Comparison of ENCODE assay signal across 24 mouse cellular contexts in the genomic region with DNA sequence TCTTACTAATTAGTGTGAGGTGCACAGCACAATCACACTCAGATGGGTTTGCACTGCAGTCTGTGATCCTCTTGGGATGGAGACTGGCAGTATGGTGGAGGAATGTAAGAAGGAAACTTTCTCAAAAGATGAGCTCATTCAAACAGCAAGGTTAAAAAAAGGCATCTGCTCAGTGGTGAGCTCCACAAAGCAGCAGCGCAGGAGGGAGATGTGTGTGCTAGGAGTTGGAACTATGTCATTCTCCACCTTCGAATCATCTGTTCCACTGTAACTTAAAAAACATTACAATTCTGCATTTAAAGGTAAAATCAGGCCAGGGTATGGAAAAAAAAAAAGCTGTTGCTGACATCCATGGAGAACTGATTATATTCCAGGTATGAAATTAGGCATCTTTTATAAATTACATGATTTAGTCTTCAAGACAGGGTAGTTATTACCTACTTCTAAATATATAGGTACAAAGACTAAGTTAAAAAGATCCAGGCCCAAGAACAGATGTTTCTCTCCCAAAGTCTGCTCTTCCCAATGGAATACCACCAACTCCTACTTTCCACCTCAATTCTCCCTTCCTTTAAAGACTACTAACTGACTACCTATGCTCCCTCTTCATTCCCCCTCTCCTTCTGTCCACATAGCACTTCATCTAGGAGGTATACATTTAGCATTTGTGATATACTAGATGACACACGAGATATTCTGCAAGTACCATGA.
DNase-seq lines count a peak whose midpoint lies in the region; ATAC-seq and TF ChIP-seq lines count a peak whose summit lies in the region.
"Had no signal": no experiment of that assay in that cellular context is flagged by ENCODE, and none has a peak within 500 bp of the region (broad histone marks: within the 10 kb centered on the region; RNA-seq: fewer than 3 reads in every experiment).

No protein-coding gene starts in this region.

- H3K36me3 ChIP-seq in hindbrain, postnatal 0 days (ENCODE audit: insufficient read depth, low read length) = no peaks in the 10 kb centered on the region
- H3K36me3 ChIP-seq in intestine, embryonic 15.5 days = no peaks in the 10 kb centered on the region
- H3K36me3 ChIP-seq: heart, embryonic 13.5 days; limb, embryonic 13.5 days; liver, embryonic 12.5 days; midbrain, embryonic 10.5 days had no signal

- H3K9ac ChIP-seq in hindbrain, postnatal 0 days (replicated peaks; ENCODE audit: low read length) = no peak overlapping the region
- H3K9ac ChIP-seq in intestine, embryonic 15.5 days = no peak overlapping the region
- H3K9ac ChIP-seq: forebrain, embryonic 13.5 days; heart, embryonic 13.5 days; limb, embryonic 13.5 days; liver, embryonic 12.5 days had no signal

- intact Hi-C loops in left cerebral cortex, postnatal 4 days (cut with DNase I) = loop anchor here (10.0 kb wide), 2 partner anchors 555 to 1405 kb away; no protein-coding TSS in a partner anchor
- intact Hi-C loops in left cerebral cortex, postnatal 14 days (cut with DNase I) = loop anchor here (5.0 kb wide), 1 partner anchor 563 kb away; a partner anchor contains a TSS

- no peaks in the 10 kb centered on the region for H3K9me3 ChIP-seq in hindbrain, postnatal 0 days (ENCODE audit: low read length)
- no peaks in the 10 kb centered on the region for H3K9me3 ChIP-seq in intestine, embryonic 15.5 days
- H3K9me3 ChIP-seq: forebrain, embryonic 13.5 days; heart, embryonic 13.5 days; limb, embryonic 13.5 days; liver, embryonic 12.5 days; midbrain, embryonic 10.5 days had no signal

- no peak overlapping the region for H3K27ac ChIP-seq in hindbrain, postnatal 0 days
- H3K27ac ChIP-seq in intestine, embryonic 15.5 days = no peak overlapping the region
- H3K27ac ChIP-seq: forebrain, embryonic 13.5 days; heart, embryonic 13.5 days; limb, embryonic 13.5 days; liver, embryonic 12.5 days; midbrain, embryonic 10.5 days had no signal

- DNase-seq in left cerebral cortex, adult 11 months (ENCODE audit: low spot score) = peak; percentile 48
- no peak for DNase-seq in left cerebral cortex, postnatal 4 days
- peak; percentile 51 for DNase-seq in layer of hippocampus, adult 9-11 months
- DNase-seq in left cerebral cortex, postnatal 14 days (ENCODE audit: low spot score in 2 of 2) = peak; percentile 37 to 84
- no peak for DNase-seq in hindbrain, postnatal 0 days (ENCODE audit: low spot score)
- DNase-seq in urinary bladder, adult 2 months (ENCODE audit: low spot score) = no peak
- DNase-seq: adrenal gland, postnatal 10 days; cerebellum, adult 8-10 months; cerebellum, postnatal 36 days; gastrocnemius, postnatal 14 days; heart, adult 18-20 months; heart, postnatal 14 days; kidney, adult 2 months; kidney, postnatal 10 days; lung, adult 18-20 months; lung, postnatal 10 days; thymus, postnatal 14 days had no signal

- TF ChIP-seq CTCF in hindbrain, postnatal 0 days (IDR thresholded peaks at IDR 0.05; ENCODE audit: low read depth) = no peak

- ATAC-seq in hindbrain, postnatal 0 days = no peak
- no peak for ATAC-seq in intestine, embryonic 15.5 days
- ATAC-seq: activated CD4-positive, CD25-positive, alpha-beta regulatory T cell, adult 4 months; forebrain, embryonic 13.5 days; liver, embryonic 12.5 days had no signal

- H3K4me1 ChIP-seq in hindbrain, postnatal 0 days (ENCODE audit: insufficient read depth, low read length) = no peaks in the 10 kb centered on the region
- no peaks in the 10 kb centered on the region for H3K4me1 ChIP-seq in intestine, embryonic 15.5 days (replicated peaks)
- H3K4me1 ChIP-seq: forebrain, embryonic 13.5 days; heart, embryonic 13.5 days; limb, embryonic 13.5 days; liver, embryonic 12.5 days; midbrain, embryonic 10.5 days had no signal

- H3K4me3 ChIP-seq in hindbrain, postnatal 0 days (ENCODE audit: low read length) = no peak overlapping the region
- H3K4me3 ChIP-seq in intestine, embryonic 15.5 days (replicated peaks) = no peak overlapping the region
- H3K4me3 ChIP-seq: forebrain, embryonic 13.5 days; heart, embryonic 13.5 days; limb, embryonic 13.5 days; liver, embryonic 12.5 days; midbrain, embryonic 10.5 days had no signal

- no peak overlapping the region for H3K4me2 ChIP-seq in hindbrain, postnatal 0 days (ENCODE audit: low read depth, low read length)
- H3K4me2 ChIP-seq in intestine, embryonic 15.5 days (replicated peaks) = no peak overlapping the region
- H3K4me2 ChIP-seq: forebrain, embryonic 13.5 days; heart, embryonic 13.5 days; limb, embryonic 13.5 days; liver, embryonic 12.5 days had no signal

- WGBS in hindbrain, postnatal 0 days = 79% methylated on average over 3 of the region's 3 CpGs
- WGBS in intestine, embryonic 15.5 days = 86% methylated on average over 3 of the region's 3 CpGs

- no peaks in the 10 kb centered on the region for H3K27me3 ChIP-seq in hindbrain, postnatal 0 days (ENCODE audit: insufficient read depth, low read length)
- no peaks in the 10 kb centered on the region for H3K27me3 ChIP-seq in intestine, embryonic 15.5 days (replicated peaks)
- H3K27me3 ChIP-seq: forebrain, embryonic 13.5 days; heart, embryonic 13.5 days; limb, embryonic 13.5 days; liver, embryonic 12.5 days had no signal

Comparison
In these comparisons a context has a peak if more than half of its experiments do, and no peak if none do; other contexts are left out.
1. DNase-seq: peak in left cerebral cortex, adult 11 months (single experiment), layer of hippocampus, adult 9-11 months (single experiment) and left cerebral cortex, postnatal 14 days (2 of 2); none in left cerebral cortex, postnatal 4 days (single experiment), hindbrain, postnatal 0 days (single experiment) and urinary bladder, adult 2 months (single experiment).